Mouse (Mus musculus) heart, adult 2 months (tissue): Measurements from ENCODE around the gene Slc1a5.

ENCODE experiments used
- CTCF ChIP-seq: fragments of 200-600 bp; IDR thresholded peaks from 2 replicates; pipeline ENCODE4 v1.8.1; 2022; ENCODE audit warnings: antibody characterized with exemption, mild to moderate bottlenecking, moderate library complexity
- EP300 ChIP-seq: fragments of 200-500 bp; IDR thresholded peaks from 2 replicates; pipeline ENCODE4 v1.6.1; 2011; ENCODE audit warnings: low read depth, low read length, control low read depth; ENCODE audit not compliant: insufficient read depth

GRCm38 (mm10) chr7:16820271-16820763, 39.2 kb downstream of the Slc1a5 start:
- TF ChIP-seq CTCF = no peak
- no peak for TF ChIP-seq EP300
